Mouse (Mus musculus): ENCODE measurements around the gene Zfyve27. TPM values are rescaled to one million over a fixed set of nuclear protein-coding genes. Genes with fewer than 3 reads are reported as not detected.
A peak's percentile ranks its signal among the peaks of the same experiment; 100 is the strongest.

Gene Zfyve27
- polyA plus RNA-seq, 1 experiment from 2014 or later, result 14.1 TPM

GRCm38 (mm10) chr19:42144541-42145167 lies 19.1 kb upstream of the Zfyve27 start:
- Histone ChIP-seq H3K4me3 (ENCODE audit: low read depth, low read length) (no peak overlapping the region), H3K36me3 (ENCODE audit: control insufficient read depth, insufficient read depth, low read length) (no peaks in the 10 kb centered on the region), H3K9me3 (ENCODE audit: control insufficient read depth, low read length) (no peaks in the 10 kb centered on the region), H3K4me2 (replicated peaks; ENCODE audit: low read depth) (no peak overlapping the region), H3K27ac (replicated peaks) (peak overlapping the region; percentile 84), H3K9ac (ENCODE audit: low read length) (no peak overlapping the region), H3K27me3 (ENCODE audit: control insufficient read depth, insufficient read depth, low read length) (no peaks in the 10 kb centered on the region), H3K4me1 (replicated peaks; ENCODE audit: control insufficient read depth, insufficient read depth) (peaks cover 9% of the 10 kb centered on the region)
- ATAC-seq (ENCODE audit: low FRiP score, low TSS enrichment) (no peak), DNase-seq (ENCODE audit: low spot score) (peak; percentile 87)
- WGBS, result 18% methylated on average over 8 of the region's 8 CpGs
- TF ChIP-seq EP300 (optimal IDR thresholded peaks at IDR 0.05) (no peak), CTCF (IDR thresholded peaks at IDR 0.05; ENCODE audit: low read depth) (peak; percentile 85)

GRCm38 (mm10) chr19:42145210-42145609 lies 18.5 kb upstream of the Zfyve27 start:
- 47% methylated on average over 4 of the region's 4 CpGs for WGBS
- Histone ChIP-seq H3K4me1 (replicated peaks; ENCODE audit: control insufficient read depth, insufficient read depth) (peaks cover 12% of the 10 kb centered on the region), H3K36me3 (ENCODE audit: control insufficient read depth, insufficient read depth, low read length) (no peaks in the 10 kb centered on the region), H3K4me3 (ENCODE audit: low read depth, low read length) (no peak overlapping the region), H3K27ac (replicated peaks) (peak overlapping the region; percentile 84), H3K9ac (ENCODE audit: low read length) (no peak overlapping the region), H3K27me3 (ENCODE audit: control insufficient read depth, insufficient read depth, low read length) (no peaks in the 10 kb centered on the region), H3K9me3 (ENCODE audit: control insufficient read depth, low read length) (no peaks in the 10 kb centered on the region), H3K4me2 (replicated peaks; ENCODE audit: low read depth) (no peak overlapping the region)
- TF ChIP-seq CTCF (IDR thresholded peaks at IDR 0.05; ENCODE audit: low read depth) (no peak), EP300 (optimal IDR thresholded peaks at IDR 0.05) (no peak)
- no peak for DNase-seq (ENCODE audit: low spot score)
- ATAC-seq (ENCODE audit: low FRiP score, low TSS enrichment), result no peak

GRCm38 (mm10) chr19:42145731-42146130 lies 18.0 kb upstream of the Zfyve27 start:
- no peak overlapping the region for H3K4me2 ChIP-seq (replicated peaks; ENCODE audit: low read depth)
- H3K4me1 ChIP-seq (replicated peaks; ENCODE audit: control insufficient read depth, insufficient read depth), result peaks cover 12% of the 10 kb centered on the region
- ATAC-seq (ENCODE audit: low FRiP score, low TSS enrichment) (no peak), DNase-seq (ENCODE audit: low spot score) (no peak)
- TF ChIP-seq CTCF (IDR thresholded peaks at IDR 0.05; ENCODE audit: low read depth) (no peak), EP300 (optimal IDR thresholded peaks at IDR 0.05) (no peak)
- H3K27me3 ChIP-seq (ENCODE audit: control insufficient read depth, insufficient read depth, low read length), result no peaks in the 10 kb centered on the region
- H3K4me3 ChIP-seq (ENCODE audit: low read depth, low read length), result no peak overlapping the region
- H3K27ac ChIP-seq (replicated peaks), result no peak overlapping the region
- no peaks in the 10 kb centered on the region for H3K9me3 ChIP-seq (ENCODE audit: control insufficient read depth, low read length)
- H3K36me3 ChIP-seq (ENCODE audit: control insufficient read depth, insufficient read depth, low read length), result no peaks in the 10 kb centered on the region
- 91% methylated on average over 2 of the region's 2 CpGs for WGBS
- H3K9ac ChIP-seq (ENCODE audit: low read length), result no peak overlapping the region

GRCm38 (mm10) chr19:42146276-42147010 lies 17.3 kb upstream of the Zfyve27 start:
- no peaks in the 10 kb centered on the region for H3K27me3 ChIP-seq (ENCODE audit: control insufficient read depth, insufficient read depth, low read length)
- DNase-seq (ENCODE audit: low spot score) (no peak), ATAC-seq (ENCODE audit: low FRiP score, low TSS enrichment) (no peak)
- H3K27ac ChIP-seq (replicated peaks), result peak overlapping the region; percentile 96
- H3K4me2 ChIP-seq (replicated peaks; ENCODE audit: low read depth), result peak overlapping the region; percentile 92
- H3K36me3 ChIP-seq (ENCODE audit: control insufficient read depth, insufficient read depth, low read length), result no peaks in the 10 kb centered on the region
- peak overlapping the region; percentile 36; the same call in 1 of the 2 replicates for H3K9ac ChIP-seq (ENCODE audit: low read length)
- no peak overlapping the region for H3K4me3 ChIP-seq (ENCODE audit: low read depth, low read length)
- WGBS, result 87% methylated on average over 9 of the region's 9 CpGs
- H3K9me3 ChIP-seq (ENCODE audit: control insufficient read depth, low read length), result no peaks in the 10 kb centered on the region
- H3K4me1 ChIP-seq (replicated peaks; ENCODE audit: control insufficient read depth, insufficient read depth), result peaks cover 12% of the 10 kb centered on the region
- no peak for TF ChIP-seq EP300 (optimal IDR thresholded peaks at IDR 0.05)
- no peak for TF ChIP-seq CTCF (IDR thresholded peaks at IDR 0.05; ENCODE audit: low read depth)

DNA sequence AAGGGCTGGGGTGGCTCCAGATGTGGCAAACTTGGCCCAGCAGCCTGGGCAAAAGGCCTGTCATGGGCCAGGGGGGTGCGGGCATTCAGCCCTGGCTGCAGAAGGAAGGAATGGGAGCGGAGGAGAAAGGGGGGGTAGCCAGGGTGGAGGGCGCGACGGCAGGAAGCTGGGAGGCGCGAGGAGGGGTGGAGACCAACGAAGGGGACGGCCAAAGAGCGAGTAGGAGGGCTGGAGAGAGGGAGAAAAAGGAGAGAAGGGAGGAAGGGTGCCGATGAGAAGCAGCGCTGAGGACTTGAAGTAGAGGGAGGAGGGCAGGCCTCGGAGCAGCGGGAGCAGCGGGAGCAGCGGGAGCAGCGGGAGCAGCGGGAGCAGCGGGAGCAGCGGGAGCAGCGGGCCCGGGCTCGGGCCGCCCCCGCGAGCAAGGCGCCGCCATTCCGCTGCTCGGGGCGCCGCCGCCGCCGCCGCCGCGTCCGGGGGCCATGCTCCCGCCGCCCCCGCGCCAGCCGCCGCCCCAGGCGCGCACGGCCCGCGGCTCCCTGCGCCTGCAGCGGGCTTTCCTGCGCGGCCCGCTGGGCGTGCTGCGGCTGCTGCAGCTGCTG lies 16.5 kb upstream of the Zfyve27 start, which contains the start of gene Marveld1:
Gene Marveld1, plus strand, starts transcription at position 231 of the 599 bp plus-strand sequence.
- peak within 1 kb of the TSS; percentile 92 for H3K4me2 ChIP-seq (replicated peaks; ENCODE audit: low read depth)
- ATAC-seq (ENCODE audit: low FRiP score, low TSS enrichment), result peak; percentile 75
- H3K27me3 ChIP-seq (ENCODE audit: control insufficient read depth, insufficient read depth, low read length), result no peaks in the 10 kb centered on the region
- H3K4me3 ChIP-seq (ENCODE audit: low read depth, low read length), result peak within 1 kb of the TSS; percentile 73
- WGBS, result under 1% methylated on average over 22 of the region's 57 CpGs
- H3K27ac ChIP-seq (replicated peaks), result peak within 1 kb of the TSS; percentile 96
- peaks cover 12% of the 10 kb centered on the region for H3K4me1 ChIP-seq (replicated peaks; ENCODE audit: control insufficient read depth, insufficient read depth)
- H3K9ac ChIP-seq (ENCODE audit: low read length), result peak within 1 kb of the TSS; percentile 94
- no peaks in the 10 kb centered on the region for H3K9me3 ChIP-seq (ENCODE audit: control insufficient read depth, low read length)
- peak; percentile 77 for DNase-seq (ENCODE audit: low spot score)
- peak; percentile 46 for TF ChIP-seq CTCF (IDR thresholded peaks at IDR 0.05; ENCODE audit: low read depth)
- no peak for TF ChIP-seq EP300 (optimal IDR thresholded peaks at IDR 0.05)
- no peaks in the 10 kb centered on the region for H3K36me3 ChIP-seq (ENCODE audit: control insufficient read depth, insufficient read depth, low read length)

Data from stomach, postnatal 0 days (tissue).